Mouse (Mus musculus) midbrain, embryonic 12.5 days (tissue): ENCODE results near the gene Mrpl54. TPM values are rescaled to one million over a fixed set of nuclear protein-coding genes. Genes with fewer than 3 reads are reported as not detected.

Experiments
- microRNA-seq: library from miRNA; unstranded; fragments of <30 nt; microRNA quantifications from one replicate; pipeline ENCODE4, GENCODE M21; 2017
- polyA plus RNA-seq: library from polyadenylated mRNA; unstranded; fragments of >200 nt; fragmentation: Nextera tagmentation; extraction: Ambion mirVana; gene quantifications from 2 replicates; pipeline ENCODE4 v1.2.1, GENCODE M21; 2016

Gene Mrpl54
- polyA plus RNA-seq, 1 experiment from 2014 or later: 168 TPM

Small RNAs within 50 kb of the gene (microRNA-seq; reads per million reads assigned to microRNA genes)
- gene Mir3057: 17.4 reads per million, percentile 32 among the genes with 10 or more reads in this experiment

Other genes starting within 250 kb of the Mrpl54 start
- 11.3 and 13.4 TPM in 2 replicates for gene Diras1, start 241.3 kb downstream of the Mrpl54 start, polyA plus RNA-seq
- gene Slc39a3, start 229.5 kb downstream of the Mrpl54 start, polyA plus RNA-seq: 33.1 and 34.9 TPM in 2 replicates
- gene Sgta, start 206.8 kb downstream of the Mrpl54 start, polyA plus RNA-seq: 262 and 271 TPM in 2 replicates
- 56.9 and 58.3 TPM in 2 replicates for gene Thop1, start 196.9 kb downstream of the Mrpl54 start, polyA plus RNA-seq
- gene Creb3l3, start 168.1 kb downstream of the Mrpl54 start, polyA plus RNA-seq: 0.22 and 0.28 TPM in 2 replicates
- 245 and 248 TPM in 2 replicates for gene Map2k2, start 161.0 kb downstream of the Mrpl54 start, polyA plus RNA-seq
- 14.6 and 15.9 TPM in 2 replicates for gene Zbtb7a, start 131.7 kb downstream of the Mrpl54 start, polyA plus RNA-seq
- 58.6 and 64.9 TPM in 2 replicates for gene Pias4, start 99.0 kb downstream of the Mrpl54 start, polyA plus RNA-seq
- gene Eef2, start 90.3 kb downstream of the Mrpl54 start, polyA plus RNA-seq: 531 and 534 TPM in 2 replicates
- gene Dapk3, start 83.9 kb downstream of the Mrpl54 start, polyA plus RNA-seq: 77.3 and 79.6 TPM in 2 replicates
- 0.18 TPM in 1 of 2 replicates, not detected in the other for gene 4930442H23Rik, start 83.1 kb downstream of the Mrpl54 start, polyA plus RNA-seq
- gene Nmrk2, start 64.9 kb downstream of the Mrpl54 start, polyA plus RNA-seq: not detected in 2 replicates
- gene Atcay, start 36.1 kb downstream of the Mrpl54 start, polyA plus RNA-seq: 35.5 and 37.2 TPM in 2 replicates
- gene Zfr2, start 33.8 kb downstream of the Mrpl54 start, polyA plus RNA-seq: 12.1 and 13.6 TPM in 2 replicates
- gene Matk, start 14.0 kb downstream of the Mrpl54 start, polyA plus RNA-seq: 4.3 and 5.0 TPM in 2 replicates
- 34.8 and 36.1 TPM in 2 replicates for gene Apba3, start within 50 bp of the Mrpl54 start, polyA plus RNA-seq
- gene Tjp3, start 24.6 kb upstream of the Mrpl54 start, polyA plus RNA-seq: 6.6 and 7.5 TPM in 2 replicates
- 89.9 and 92.6 TPM in 2 replicates for gene Pip5k1c, start 26.0 kb upstream of the Mrpl54 start, polyA plus RNA-seq
- gene Cactin, start 54.2 kb upstream of the Mrpl54 start, polyA plus RNA-seq: 58.8 and 60.5 TPM in 2 replicates
- 3.7 and 4.4 TPM in 2 replicates for gene Tbxa2r, start 61.8 kb upstream of the Mrpl54 start, polyA plus RNA-seq
- gene Gipc3, start 76.3 kb upstream of the Mrpl54 start, polyA plus RNA-seq: not detected in 2 replicates
- gene Hmg20b, start 83.5 kb upstream of the Mrpl54 start, polyA plus RNA-seq: 90.8 and 97.9 TPM in 2 replicates
- 12.0 and 13.7 TPM in 2 replicates for gene Mfsd12, start 90.6 kb upstream of the Mrpl54 start, polyA plus RNA-seq
- 0.34 and 0.92 TPM in 2 replicates for gene 4930404N11Rik, start 98.9 kb upstream of the Mrpl54 start, polyA plus RNA-seq
- 135 and 139 TPM in 2 replicates for gene Fzr1, start 111.6 kb upstream of the Mrpl54 start, polyA plus RNA-seq
- gene Dohh, start 117.5 kb upstream of the Mrpl54 start, polyA plus RNA-seq: 63.5 and 67.2 TPM in 2 replicates
- gene Gm48551, start 117.5 kb upstream of the Mrpl54 start, polyA plus RNA-seq: 4.2 and 5.5 TPM in 2 replicates
- 0.50 and 2.3 TPM in 2 replicates for gene Gm48552, start 122.1 kb upstream of the Mrpl54 start, polyA plus RNA-seq
- 2.1 and 2.8 TPM in 2 replicates for gene Smim24, start 126.1 kb upstream of the Mrpl54 start, polyA plus RNA-seq
- gene Nfic, start 188.7 kb upstream of the Mrpl54 start, polyA plus RNA-seq: 14.7 and 19.7 TPM in 2 replicates
- gene Celf5, start 215.8 kb upstream of the Mrpl54 start, polyA plus RNA-seq: 37.1 and 44.4 TPM in 2 replicates
- gene Ncln, start 229.5 kb upstream of the Mrpl54 start, polyA plus RNA-seq: 66.9 and 68.3 TPM in 2 replicates
- gene S1pr4, start 233.2 kb upstream of the Mrpl54 start, polyA plus RNA-seq: 0.41 and 0.77 TPM in 2 replicates